Mouse (Mus musculus): ENCODE results near the gene Xirp1. TPM values are rescaled to one million over a fixed set of nuclear protein-coding genes. Genes with fewer than 3 reads are reported as not detected.

The Xirp1 gene
- not detected in 2 replicates for total RNA-seq (2012; rRNA removed)
- not detected in 2 replicates for total RNA-seq (2014; rRNA removed)
- not detected in 2 replicates for polyA plus RNA-seq (2012; ENCODE audit: insufficient read length, low read depth)

GRCm38 (mm10) chr9:120023086-120023811, at the start of gene Xirp1:
Gene Xirp1 (minus strand): TSS chr9:120023598.
- Histone ChIP-seq H3K79me2 (replicated peaks; ENCODE audit: control insufficient read depth, extremely low read depth, insufficient read depth, poor library complexity, severe bottlenecking) (no peaks in the 10 kb centered on the region), H3K9me3 (replicated peaks; ENCODE audit: low read length) (no peaks in the 10 kb centered on the region), H3K27me3 (replicated peaks) (peaks cover 58% of the 10 kb centered on the region), H3K27ac (ENCODE audit: insufficient read depth, low read depth) (no peak within 1 kb of the TSS), H3K36me3 (replicated peaks in 1 of 2; ENCODE audit: control insufficient read depth in 1 of 2, insufficient read depth in 1 of 2, low read length in 1 of 2) (no peaks in the 10 kb centered on the region), H3K9ac (ENCODE audit: insufficient read depth, low read depth) (no peak within 1 kb of the TSS), H3K4me3 (replicated peaks in 1 of 3; ENCODE audit: low read depth in 2 of 3, low read length in 2 of 3, poor library complexity in 1 of 3) (no peak within 1 kb of the TSS), H3K4me1 (ENCODE audit: control insufficient read depth in 1 of 2, insufficient read depth in 2 of 2) (peaks cover 13 to 34% of the 10 kb centered on the region in 2 experiments), H3K4me2 (ENCODE audit: insufficient read depth, low read depth, poor library complexity, severe bottlenecking) (0 out of 2 replicates have a peak within 1 kb of the TSS, but pooled peaks have one; percentile 5)
- no peak for DNase-seq (ENCODE audit: extremely low read depth)
- no peak for TF ChIP-seq ZMIZ1 (IDR thresholded peaks at IDR 0.05; ENCODE audit: low read depth, low read length)
- no peak for TF ChIP-seq RAD21 (IDR thresholded peaks at IDR 0.05; ENCODE audit: low read depth, low read length)
- TF ChIP-seq TCF12 (IDR thresholded peaks at IDR 0.05; ENCODE audit: low read depth, low read length) = no peak
- TF ChIP-seq JUN (IDR thresholded peaks at IDR 0.05; ENCODE audit: insufficient read depth, low read depth, low read length) = no peak
- dilution Hi-C loops (cut with MboI; ENCODE audit: extremely low pct_ligation_motif_present, extremely low pct_unique_long_range_greater_than_20kb, low sequenced_read_pairs) (no loop called here), in situ Hi-C loops (cut with MboI; ENCODE audit: low pct_ligation_motif_present, low pct_unique_long_range_greater_than_20kb, low sequenced_read_pairs) (no loop called here)

GRCm38 (mm10) chr9:120073169-120073568, 49.8 kb upstream of the Xirp1 start:
- no peak overlapping the region for H3K4me3 ChIP-seq (replicated peaks in 1 of 3; ENCODE audit: low read depth in 2 of 3, low read length in 2 of 3, poor library complexity in 1 of 3)
- dilution Hi-C loops (cut with MboI; ENCODE audit: extremely low pct_ligation_motif_present, extremely low pct_unique_long_range_greater_than_20kb, low sequenced_read_pairs) = no loop called here
- no peaks in the 10 kb centered on the region for H3K79me2 ChIP-seq (replicated peaks; ENCODE audit: control insufficient read depth, extremely low read depth, insufficient read depth, poor library complexity, severe bottlenecking)
- peak; percentile 57 for DNase-seq (ENCODE audit: extremely low read depth)
- H3K4me2 ChIP-seq (ENCODE audit: insufficient read depth, low read depth, poor library complexity, severe bottlenecking) = no peak overlapping the region
- H3K27ac ChIP-seq (ENCODE audit: insufficient read depth, low read depth) = no peak overlapping the region
- in situ Hi-C loops (cut with MboI; ENCODE audit: low pct_ligation_motif_present, low pct_unique_long_range_greater_than_20kb, low sequenced_read_pairs) = loop anchor here (5.0 kb wide), 1 partner anchor 46 kb away; no protein-coding TSS in a partner anchor
- no peak overlapping the region for H3K9ac ChIP-seq (ENCODE audit: insufficient read depth, low read depth)
- peaks cover 28% of the 10 kb centered on the region for H3K27me3 ChIP-seq (replicated peaks)
- H3K9me3 ChIP-seq (replicated peaks; ENCODE audit: low read length) = no peaks in the 10 kb centered on the region
- H3K36me3 ChIP-seq (replicated peaks in 1 of 2; ENCODE audit: control insufficient read depth in 1 of 2, insufficient read depth in 1 of 2, low read length in 1 of 2) = no peaks in the 10 kb centered on the region
- H3K4me1 ChIP-seq (ENCODE audit: control insufficient read depth in 1 of 2, insufficient read depth in 2 of 2) = peaks cover 0 to 7% of the 10 kb centered on the region in 2 experiments; a peak in 2 of 4 replicates
- no peak for TF ChIP-seq HCFC1 (IDR thresholded peaks at IDR 0.05; ENCODE audit: low read depth, low read length)
- peak; percentile 94 for TF ChIP-seq SMC3 (IDR thresholded peaks at IDR 0.05; ENCODE audit: low read depth, low read length)
- TF ChIP-seq PAX5 (IDR thresholded peaks at IDR 0.05; ENCODE audit: low read length) = no peak
- no peak for TF ChIP-seq ZKSCAN1 (IDR thresholded peaks at IDR 0.05; ENCODE audit: borderline replicate concordance, low read depth, low read length)
- no peak for TF ChIP-seq MEF2A (IDR thresholded peaks at IDR 0.05; ENCODE audit: borderline replicate concordance, low read depth, low read length)
- TF ChIP-seq POLR2AphosphoS2 (IDR thresholded peaks at IDR 0.05; ENCODE audit: low read depth, low read length) = no peak
- TF ChIP-seq KAT2A (IDR thresholded peaks at IDR 0.05; ENCODE audit: insufficient replicate concordance, low read length) = no peak
- no peak for TF ChIP-seq CHD2 (IDR thresholded peaks at IDR 0.05; ENCODE audit: low read length)
- no peak for TF ChIP-seq TCF12 (IDR thresholded peaks at IDR 0.05; ENCODE audit: low read depth, low read length)
- TF ChIP-seq ETS1 (conservative IDR thresholded peaks at IDR 0.05; ENCODE audit: low read depth, low read length) = no peak
- TF ChIP-seq IRF4 (IDR thresholded peaks at IDR 0.05; ENCODE audit: low read depth, low read length) = no peak; the same call in 1 of the 2 replicates
- TF ChIP-seq E2F4 (IDR thresholded peaks at IDR 0.05; ENCODE audit: insufficient replicate concordance, low read depth, low read length) = no peak
- TF ChIP-seq RCOR1 (conservative IDR thresholded peaks at IDR 0.05; ENCODE audit: low read depth, low read length) = no peak
- TF ChIP-seq USF1 (IDR thresholded peaks at IDR 0.05; ENCODE audit: low read depth, low read length) = no peak
- TF ChIP-seq ELF1 (IDR thresholded peaks at IDR 0.05; ENCODE audit: low read depth, low read length) = 0 out of 2 replicates have a peak, but pooled peaks have one; percentile 7
- TF ChIP-seq EP300 (IDR thresholded peaks at IDR 0.05; ENCODE audit: low read length) = no peak
- no peak for TF ChIP-seq POLR2A (IDR thresholded peaks at IDR 0.05; ENCODE audit: low read depth, low read length)
- TF ChIP-seq JUND (conservative IDR thresholded peaks at IDR 0.05; ENCODE audit: low read depth, low read length) = no peak
- no peak for TF ChIP-seq SIN3A (IDR thresholded peaks at IDR 0.05; ENCODE audit: low read length)
- TF ChIP-seq USF2 (conservative IDR thresholded peaks at IDR 0.05; ENCODE audit: low read depth, low read length) = no peak
- no peak for TF ChIP-seq MAZ (IDR thresholded peaks at IDR 0.05; ENCODE audit: low read depth, low read length)
- TF ChIP-seq JUN (IDR thresholded peaks at IDR 0.05; ENCODE audit: insufficient read depth, low read depth, low read length) = no peak
- no peak for TF ChIP-seq TBP (conservative IDR thresholded peaks at IDR 0.05; ENCODE audit: low read depth, low read length)
- TF ChIP-seq GABPA (IDR thresholded peaks at IDR 0.05; ENCODE audit: insufficient replicate concordance, low read depth, low read length) = no peak
- peak; percentile 87 to 93 for TF ChIP-seq CTCF (conservative IDR thresholded peaks at IDR 0.05 in 1 of 2, IDR thresholded peaks at IDR 0.05 in 1 of 2; ENCODE audit: low read depth in 2 of 2, low read length in 2 of 2)
- no peak for TF ChIP-seq CHD1 (IDR thresholded peaks at IDR 0.05; ENCODE audit: low read depth, low read length)
- TF ChIP-seq RAD21 (IDR thresholded peaks at IDR 0.05; ENCODE audit: low read depth, low read length) = peak; percentile 89
- TF ChIP-seq ZNF384 (IDR thresholded peaks at IDR 0.05; ENCODE audit: low read depth, low read length) = no peak
- no peak for TF ChIP-seq ZMIZ1 (IDR thresholded peaks at IDR 0.05; ENCODE audit: low read depth, low read length)
- TF ChIP-seq MAX (IDR thresholded peaks at IDR 0.05; ENCODE audit: low read length) = no peak
- no peak for TF ChIP-seq UBTF (IDR thresholded peaks at IDR 0.05; ENCODE audit: low read depth, low read length)
